Mouse (Mus musculus) liver, embryonic 14.5 days (tissue): Measurements from ENCODE around the gene Gimap4. TPM values are rescaled to one million over a fixed set of nuclear protein-coding genes. Genes with fewer than 3 reads are reported as not detected.

Experiments used
- ATAC-seq: fragments of 200-750 bp; cut with Nextera tagmentation; 2 replicates; pipeline ENCODE4 v1.8.0; 2017; ENCODE audit warnings: moderate number of reproducible peaks, mild to moderate bottlenecking, moderate library complexity; ENCODE audit not compliant: insufficient read depth
- DNase-seq, 3 experiments: peaks; one replicate each; pipeline ENCODE4 v3.0.0-alpha.2; 2012 to 2013; ENCODE audit warnings: low read depth in 3 of 3, low spot score in 3 of 3
- H3K27ac ChIP-seq: fragments of 300-500 bp; sonication (generic); 2 replicates; pipeline ENCODE4 v1.5.1; 2014; ENCODE audit warnings: moderate library complexity, mild to moderate bottlenecking, control low read depth, inconsistent platforms
- H3K27me3 ChIP-seq: fragments of 300-500 bp; sonication (generic); 2 replicates; pipeline ENCODE4 v1.6.1; 2014; ENCODE audit warnings: mild to moderate bottlenecking, low read length, moderate library complexity; ENCODE audit not compliant: control insufficient read depth, insufficient read depth
- H3K36me3 ChIP-seq: fragments of 300-500 bp; sonication (generic); replicated peaks from 2 replicates; pipeline ENCODE4 v1.6.1; 2014; ENCODE audit warnings: low read depth; ENCODE audit not compliant: control insufficient read depth, insufficient read depth
- H3K4me1 ChIP-seq, 2 experiments: fragments of 200-500 bp in 1 of 2; fragments of 300-500 bp in 1 of 2; sonication (generic) in 1 of 2; replicated peaks; 2 replicates each; pipeline ENCODE4 v1.6.1; 2012 to 2014; ENCODE audit warnings: antibody characterized with exemption in 1 of 2, inconsistent platforms in 1 of 2, low read length in 1 of 2; ENCODE audit not compliant: control insufficient read depth in 2 of 2, insufficient read depth in 2 of 2
- H3K4me2 ChIP-seq: fragments of 300-500 bp; sonication (generic); 2 replicates; pipeline ENCODE4 v1.6.1; 2014; ENCODE audit warnings: low read depth, mild to moderate bottlenecking, control low read depth, moderate library complexity
- H3K4me3 ChIP-seq, 2 experiments: fragments of 200-500 bp in 1 of 2; fragments of 300-500 bp in 1 of 2; sonication (generic) in 1 of 2; 2 replicates each; pipeline ENCODE4 v1.5.1; 2012 to 2014; ENCODE audit warnings: low read depth in 2 of 2, low read length in 2 of 2, mild to moderate bottlenecking in 2 of 2, control low read depth in 1 of 2, inconsistent platforms in 1 of 2, moderate library complexity in 1 of 2; ENCODE audit not compliant: insufficient read depth in 1 of 2
- H3K9ac ChIP-seq: fragments of 300-500 bp; sonication (generic); replicated peaks from 2 replicates; pipeline ENCODE4 v1.6.1; 2014; ENCODE audit warnings: mild to moderate bottlenecking, control low read depth, moderate library complexity
- H3K9me3 ChIP-seq: fragments of 300-500 bp; sonication (generic); 2 replicates; pipeline ENCODE4 v1.6.1; 2016; ENCODE audit warnings: low read length, mixed read lengths; ENCODE audit not compliant: control insufficient read depth
- CTCF ChIP-seq: IDR thresholded peaks from 2 replicates; pipeline ENCODE4 v1.5.1; 2016; ENCODE audit warnings: antibody characterized with exemption, low read depth, control low read depth
- EP300 ChIP-seq: IDR thresholded peaks from 2 replicates; pipeline ENCODE4 v1.6.1; 2016; ENCODE audit warnings: antibody characterized with exemption, low read depth
- WGBS: fragments of 180-500 bp; shearing (Covaris S2); extraction: QIAGEN DNeasy Blood & Tissue Kit; methylation state at CpG from one replicate; pipeline ENCODE4 v1.1.7; 2014; ENCODE audit not compliant: insufficient replicate concordance; 5-methylcytosine and 5-hydroxymethylcytosine counted together
- polyA plus RNA-seq, 2 experiments: library from polyadenylated mRNA; depleted of rRNA in 1 of 2; stranded (reverse) in 1 of 2; unstranded in 1 of 2; fragments of >200 nt; fragmentation: Nextera tagmentation in 1 of 2; extraction: Ambion mirVana in 1 of 2; gene quantifications; 2 replicates each; pipeline versions ENCODE4 v1.2.1 to v1.2.3; 2012 to 2014

Gimap4 gene
- polyA plus RNA-seq, 2 experiments, result 6.2 to 8.3 TPM

DNA sequence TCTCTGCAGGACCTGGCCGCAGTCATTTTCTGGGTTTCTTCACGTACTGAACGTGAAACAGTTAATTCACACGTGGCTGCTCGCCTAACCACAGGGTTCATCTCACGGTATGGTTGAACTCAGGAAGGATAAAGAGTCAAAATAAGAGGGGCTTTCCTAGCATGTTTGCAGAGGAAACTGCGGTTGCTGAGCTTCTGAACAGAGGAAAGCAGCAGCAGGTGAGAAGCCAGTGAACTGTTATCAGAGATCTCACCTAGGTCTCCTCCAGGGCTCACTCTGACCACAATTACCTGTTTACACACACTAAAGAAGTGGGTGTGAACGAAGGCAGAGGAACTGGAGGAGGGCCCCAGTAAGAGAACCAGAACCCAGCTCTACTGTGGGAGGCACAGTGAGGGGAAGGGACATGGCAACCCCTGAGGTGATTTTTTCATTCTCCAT is 48.5 kb downstream of the Gimap4 start:
- DNase-seq, result no peak
- H3K4me3 ChIP-seq, result no peak overlapping the region
- no peak for ATAC-seq
- TF ChIP-seq EP300 (no peak), CTCF (no peak)
- WGBS, result 10% methylated on average over 8 of the region's 8 CpGs
- H3K4me1 ChIP-seq, result no peaks in the 10 kb centered on the region; a peak in 1 of 4 replicates
- H3K4me2 ChIP-seq, result no peak overlapping the region
- H3K27ac ChIP-seq, result no peak overlapping the region
- no peak overlapping the region for H3K9ac ChIP-seq
- no peaks in the 10 kb centered on the region for H3K36me3 ChIP-seq
- no peaks in the 10 kb centered on the region for H3K27me3 ChIP-seq
- no peaks in the 10 kb centered on the region for H3K9me3 ChIP-seq

DNA sequence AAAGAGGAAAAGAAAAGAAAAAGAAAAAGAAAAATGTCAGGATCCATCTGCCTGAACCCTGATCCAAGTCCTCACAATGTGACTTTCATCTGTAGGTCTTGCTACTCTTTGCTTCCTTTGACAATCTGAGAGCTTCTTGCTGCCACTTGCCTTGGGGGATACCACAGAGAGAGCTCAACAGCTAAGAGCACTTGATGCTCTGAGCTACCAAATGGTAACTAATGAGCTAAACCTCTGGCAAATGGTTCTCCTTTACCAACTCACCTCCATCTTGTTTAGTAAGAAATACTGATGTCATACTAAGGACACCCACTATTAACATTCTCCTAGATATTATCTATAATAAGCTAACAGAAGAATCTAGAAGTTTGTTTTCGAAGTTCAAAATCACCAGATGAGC is 49.3 kb downstream of the Gimap4 start:
- Histone ChIP-seq H3K27me3 (no peaks in the 10 kb centered on the region), H3K36me3 (no peaks in the 10 kb centered on the region), H3K4me2 (no peak overlapping the region), H3K9me3 (no peaks in the 10 kb centered on the region), H3K4me1 (peaks cover 0 to under 1% of the 10 kb centered on the region in 2 experiments; a peak in 1 of 4 replicates), H3K27ac (no peak overlapping the region), H3K9ac (no peak overlapping the region), H3K4me3 (no peak overlapping the region)
- no peak for ATAC-seq
- TF ChIP-seq EP300 (no peak), CTCF (no peak)
- 71% methylated on average over 1 of the region's 1 CpGs for WGBS
- no peak for DNase-seq

DNA sequence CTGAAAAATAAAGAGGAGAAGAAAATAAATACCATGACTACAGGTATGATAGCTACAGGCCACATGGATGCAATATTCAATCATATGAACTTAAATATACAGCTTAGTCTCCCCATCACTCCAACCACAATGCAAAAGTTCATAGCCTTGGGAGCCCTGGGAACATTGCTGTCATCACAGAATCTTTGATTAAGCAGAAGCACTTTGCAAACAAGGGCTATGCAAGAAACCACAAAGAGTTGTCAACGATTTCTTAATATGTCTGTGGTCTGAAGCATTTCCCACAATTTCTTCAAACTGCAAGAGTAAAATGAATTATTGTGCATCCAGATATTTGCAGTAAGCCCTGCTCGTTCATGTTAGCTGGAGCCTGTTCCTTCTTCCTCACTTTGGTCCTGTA is 52.7 kb downstream of the Gimap4 start:
- Histone ChIP-seq H3K4me3 (no peak overlapping the region), H3K9me3 (no peaks in the 10 kb centered on the region), H3K4me1 (peaks cover 0 to 14% of the 10 kb centered on the region in 2 experiments; a peak in 2 of 4 replicates), H3K27me3 (no peaks in the 10 kb centered on the region), H3K36me3 (no peaks in the 10 kb centered on the region), H3K4me2 (no peak overlapping the region), H3K9ac (no peak overlapping the region), H3K27ac (no peak overlapping the region)
- ATAC-seq (no peak), DNase-seq (no peak)
- no peak for TF ChIP-seq CTCF
- TF ChIP-seq EP300, result no peak
- 17% methylated on average over 2 of the region's 2 CpGs for WGBS

DNA sequence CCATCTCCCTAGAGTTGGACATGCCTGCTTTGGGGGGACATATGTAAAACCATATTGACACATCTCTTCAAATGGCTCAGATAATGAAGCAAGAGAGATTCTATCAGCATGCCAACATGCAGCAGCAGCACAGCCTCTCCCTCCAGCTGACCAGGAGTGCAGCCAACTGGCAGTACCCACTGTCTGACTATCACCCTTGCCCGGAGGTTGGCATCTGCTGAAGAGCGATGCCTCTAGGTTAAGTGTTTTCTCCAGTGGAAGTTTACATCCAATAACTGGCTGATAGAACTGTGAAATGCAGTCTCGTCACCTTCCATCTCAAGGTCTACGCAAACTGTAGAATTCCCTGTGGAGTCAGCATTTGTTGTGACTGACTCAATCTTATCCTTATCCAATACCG is 53.3 kb downstream of the Gimap4 start:
- ATAC-seq (no peak), DNase-seq (no peak)
- H3K9ac ChIP-seq, result no peak overlapping the region
- no peak overlapping the region for H3K4me3 ChIP-seq
- peaks cover 0 to 14% of the 10 kb centered on the region in 2 experiments; a peak in 2 of 4 replicates for H3K4me1 ChIP-seq
- WGBS, result 79% methylated on average over 5 of the region's 5 CpGs
- no peaks in the 10 kb centered on the region for H3K27me3 ChIP-seq
- no peak overlapping the region for H3K4me2 ChIP-seq
- no peaks in the 10 kb centered on the region for H3K36me3 ChIP-seq
- TF ChIP-seq CTCF (no peak), EP300 (no peak)
- H3K27ac ChIP-seq, result no peak overlapping the region
- H3K9me3 ChIP-seq, result no peaks in the 10 kb centered on the region

DNA sequence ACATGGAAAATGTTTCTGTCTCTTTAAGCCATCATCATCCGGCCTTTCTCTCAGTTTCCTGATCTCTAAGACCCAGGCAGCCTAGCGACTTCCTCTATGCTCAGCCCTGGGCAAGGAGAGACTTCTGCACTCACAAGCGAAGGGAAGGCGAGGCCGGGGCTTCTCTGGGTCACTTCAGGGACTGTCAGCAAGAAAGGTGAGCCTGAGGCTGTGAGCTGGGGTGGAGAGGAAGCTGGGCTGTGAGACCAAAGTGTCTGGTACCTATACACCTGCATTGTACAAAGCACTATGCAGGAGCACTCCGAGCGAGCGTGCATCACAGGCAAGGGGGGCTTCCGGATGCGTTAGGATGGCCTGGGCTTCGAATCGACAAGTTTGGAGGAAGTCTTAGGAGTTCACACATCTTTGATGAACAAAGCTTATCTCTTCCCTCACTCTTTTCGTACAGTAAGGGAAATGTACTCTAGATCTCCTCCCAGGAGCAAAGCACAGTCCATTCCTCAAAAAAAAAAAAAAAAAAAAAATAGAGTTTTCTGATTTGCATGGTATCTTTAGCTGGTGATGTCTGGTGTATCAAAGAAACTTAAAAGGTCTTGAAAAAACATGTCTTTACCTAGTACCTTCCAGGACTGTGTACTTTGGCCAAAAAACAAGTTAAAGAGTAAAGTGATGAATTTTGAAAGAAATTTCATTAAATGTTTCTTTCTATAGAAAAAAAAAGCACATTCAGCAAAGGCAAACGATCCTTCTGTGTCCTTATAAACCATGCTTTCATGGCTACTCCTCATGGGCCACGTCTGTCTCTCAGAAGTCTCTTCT is 54.8 kb downstream of the Gimap4 start, which contains the start of gene Gimap1:
Gene Gimap1 (plus strand): TSS at position 94 of the 819 bp plus-strand sequence.
- Histone ChIP-seq H3K4me2 (peak within 1 kb of the TSS; percentile 6; the same call in 1 of the 2 replicates), H3K9ac (no peak within 1 kb of the TSS), H3K27me3 (no peaks in the 10 kb centered on the region), H3K36me3 (no peaks in the 10 kb centered on the region), H3K4me1 (peaks cover 0 to 14% of the 10 kb centered on the region in 2 experiments; a peak in 2 of 4 replicates), H3K4me3 (peak within 1 kb of the TSS; percentile 3 to 52; a peak in 3 of 4 replicates), H3K9me3 (no peaks in the 10 kb centered on the region), H3K27ac (no peak within 1 kb of the TSS)
- TF ChIP-seq CTCF (no peak), EP300 (no peak)
- no peak for DNase-seq
- no peak for ATAC-seq
- WGBS, result 15% methylated on average over 15 of the region's 15 CpGs
